Mouse (Mus musculus) embryonic facial prominence, embryonic 12.5 days (tissue): ENCODE results near the gene Dhx38. TPM values are rescaled to one million over a fixed set of nuclear protein-coding genes. Genes with fewer than 3 reads are reported as not detected.

Experiments used
- ATAC-seq: fragments of 200-750 bp; cut with Nextera tagmentation; 2 replicates; pipeline ENCODE4 v1.8.0; 2017; ENCODE audit not compliant: insufficient number of reproducible peaks, insufficient read depth, low FRiP score, low TSS enrichment
- H3K27ac ChIP-seq: fragments of 300-500 bp; sonication (generic); 2 replicates; pipeline ENCODE4 v1.5.1; 2016; ENCODE audit warnings: mild to moderate bottlenecking
- H3K27me3 ChIP-seq: fragments of 300-500 bp; sonication (generic); 2 replicates; pipeline ENCODE4 v1.6.1; 2016; ENCODE audit warnings: mild to moderate bottlenecking, moderate library complexity
- H3K36me3 ChIP-seq: fragments of 300-500 bp; sonication (generic); 2 replicates; pipeline ENCODE4 v1.6.1; 2016; ENCODE audit warnings: mild to moderate bottlenecking
- H3K4me1 ChIP-seq: fragments of 300-500 bp; sonication (generic); 2 replicates; pipeline ENCODE4 v1.6.1; 2016
- H3K4me2 ChIP-seq: fragments of 300-500 bp; sonication (generic); replicated peaks from 2 replicates; pipeline ENCODE4 v1.6.1; 2016; ENCODE audit warnings: mild to moderate bottlenecking, moderate library complexity
- H3K4me3 ChIP-seq: fragments of 300-500 bp; sonication (generic); 2 replicates; pipeline ENCODE4 v1.5.1; 2016; ENCODE audit warnings: mild to moderate bottlenecking
- H3K9ac ChIP-seq: fragments of 300-500 bp; sonication (generic); 2 replicates; pipeline ENCODE4 v1.6.1; 2016; ENCODE audit warnings: mild to moderate bottlenecking, moderate library complexity
- H3K9me3 ChIP-seq: fragments of 300-500 bp; sonication (generic); 2 replicates; pipeline ENCODE4 v1.6.1; 2016; ENCODE audit warnings: mild to moderate bottlenecking, moderate library complexity
- whole genome bisulfite sequencing: fragments of 180-500 bp; shearing (Covaris S2); methylation state at CpG from one replicate; pipeline ENCODE4 v1.1.7; 2016; 5-methylcytosine and 5-hydroxymethylcytosine counted together
- polyA plus RNA-seq: library from polyadenylated mRNA; unstranded; fragments of >200 nt; fragmentation: Nextera tagmentation; extraction: Ambion mirVana; gene quantifications from 2 replicates; pipeline ENCODE4 v1.2.1, GENCODE M21; 2016

The Dhx38 gene
- polyA plus RNA-seq = 29.9 and 32.2 TPM in 2 replicates

DNA sequence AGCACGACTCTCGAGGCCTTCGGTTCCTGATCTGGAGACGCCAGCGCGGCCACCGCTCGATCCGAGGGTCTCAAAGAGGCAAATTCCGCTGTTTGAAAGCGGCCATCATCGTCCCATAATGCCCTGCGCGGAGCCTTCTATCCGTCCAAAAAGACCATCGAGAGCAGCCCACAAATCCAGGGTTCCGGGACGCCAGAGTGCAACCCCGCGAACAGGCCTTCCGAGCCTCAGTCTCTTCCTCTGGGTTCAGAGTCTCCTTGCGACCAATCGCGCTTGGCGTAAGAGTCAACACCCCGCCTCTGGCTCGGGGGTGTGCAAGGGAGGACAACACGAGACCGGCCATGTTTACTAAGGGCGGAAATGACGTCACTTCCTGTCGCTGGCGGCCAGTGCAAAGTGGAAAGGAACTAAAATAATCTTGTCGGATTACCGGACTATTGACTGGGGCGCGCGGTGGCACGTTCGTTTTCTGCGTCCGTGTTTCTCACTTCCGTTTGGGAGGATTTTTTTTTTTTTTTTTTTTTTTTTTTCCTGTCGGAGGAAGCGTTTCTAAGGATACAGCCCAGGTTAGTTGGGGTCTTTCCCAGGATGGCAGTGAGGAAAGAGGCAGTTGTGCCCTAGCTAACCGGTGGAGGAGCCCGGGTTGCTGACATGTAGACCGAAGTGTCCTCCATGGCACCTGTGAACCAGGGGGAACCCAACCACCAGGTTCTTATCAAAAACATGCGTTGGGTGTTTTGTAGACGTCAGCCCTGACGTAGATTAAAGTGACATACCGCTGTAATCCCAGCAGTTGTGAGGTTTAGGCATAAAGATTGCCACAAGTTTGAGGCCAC is at the start of gene Dhx38, which contains the start of gene Txnl4b:
Gene Dhx38, minus strand, starts transcription at position 364 of the 836 bp plus-strand sequence.
Gene Txnl4b, plus strand, starts transcription at position 395 of the 836 bp plus-strand sequence.
- peaks cover 31% of the 10 kb centered on the region for H3K36me3 ChIP-seq
- H3K9me3 ChIP-seq = no peaks in the 10 kb centered on the region
- ATAC-seq = peak; percentile 100
- H3K27ac ChIP-seq = peak within 1 kb of the TSS; percentile 89
- peak within 1 kb of the TSS; percentile 76 for H3K4me3 ChIP-seq
- H3K9ac ChIP-seq = peak within 1 kb of the TSS; percentile 91
- peak within 1 kb of the TSS; percentile 72 for H3K4me2 ChIP-seq
- no peaks in the 10 kb centered on the region for H3K27me3 ChIP-seq
- WGBS = under 1% methylated on average over 52 of the region's 52 CpGs
- H3K4me1 ChIP-seq = peaks cover 15% of the 10 kb centered on the region; the same call in 1 of the 2 replicates

GRCm38 (mm10) chr8:109614243-109615210 is 48.9 kb upstream of the Dhx38 start, which contains the start of gene Pkd1l3:
Gene Pkd1l3, plus strand, starts transcription at chr8:109614517.
- Histone ChIP-seq H3K36me3 (no peaks in the 10 kb centered on the region), H3K27ac (no peak within 1 kb of the TSS), H3K4me3 (no peak within 1 kb of the TSS), H3K4me1 (no peaks in the 10 kb centered on the region), H3K9me3 (peaks cover 2% of the 10 kb centered on the region; the same call in 1 of the 2 replicates), H3K9ac (no peak within 1 kb of the TSS), H3K4me2 (no peak within 1 kb of the TSS), H3K27me3 (no peaks in the 10 kb centered on the region)
- no peak for ATAC-seq
- WGBS = 62% methylated on average over 27 of the region's 27 CpGs

GRCm38 (mm10) chr8:109609153-109609502 is 43.5 kb upstream of the Dhx38 start:
- peaks cover 10% of the 10 kb centered on the region for H3K4me1 ChIP-seq
- H3K36me3 ChIP-seq = peaks cover 5% of the 10 kb centered on the region
- H3K4me3 ChIP-seq = peak overlapping the region; percentile 61
- peak overlapping the region; percentile 62; the same call in 1 of the 2 replicates for H3K9ac ChIP-seq
- no peaks in the 10 kb centered on the region for H3K9me3 ChIP-seq
- H3K27me3 ChIP-seq = no peaks in the 10 kb centered on the region
- peak overlapping the region; percentile 65 for H3K4me2 ChIP-seq
- ATAC-seq = no peak
- H3K27ac ChIP-seq = peak overlapping the region; percentile 95
- WGBS = 21% methylated on average over 5 of the region's 5 CpGs

DNA sequence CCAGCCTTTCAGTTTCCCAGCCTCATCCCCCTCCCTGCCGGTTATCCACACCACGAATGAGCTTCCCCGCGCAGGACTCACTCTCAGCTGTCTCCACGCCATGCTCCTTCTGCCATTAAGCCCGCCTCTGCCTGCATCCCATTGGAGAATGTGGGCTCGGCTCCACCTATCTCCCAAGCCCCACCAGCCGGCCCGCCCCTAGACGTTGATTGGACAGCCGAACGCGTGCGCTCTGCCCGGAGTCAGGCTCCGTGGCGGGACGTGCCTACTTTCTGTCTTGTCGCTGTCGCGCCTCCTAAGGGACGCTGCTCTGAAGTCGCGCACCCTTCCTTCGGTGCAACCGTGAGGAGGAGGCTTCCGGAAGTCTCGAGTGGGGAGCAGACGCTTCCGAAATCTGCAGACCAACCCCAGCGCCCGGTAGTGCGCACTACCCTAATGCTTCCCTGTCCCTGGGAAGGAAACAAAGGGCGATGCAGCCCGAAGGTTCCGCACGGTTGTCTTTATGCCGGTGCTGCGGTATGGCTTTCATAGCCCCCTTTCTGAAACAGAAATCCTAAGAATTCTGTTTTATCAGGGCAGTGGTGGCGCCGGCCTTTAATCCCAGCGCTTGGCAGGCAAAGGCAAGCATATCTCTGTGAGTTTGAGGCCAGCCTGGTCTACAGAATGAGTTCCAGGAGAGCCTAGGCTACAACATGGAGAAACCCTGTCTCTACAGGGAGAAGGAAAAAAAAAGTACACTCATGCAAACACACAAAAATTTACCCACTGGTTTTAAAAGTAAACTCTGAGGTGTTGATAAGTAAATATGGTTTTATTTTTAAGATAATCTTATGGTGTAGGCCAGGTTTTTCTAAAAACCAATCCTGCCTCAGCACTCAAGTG is 42.9 kb upstream of the Dhx38 start, which contains the start of gene Dhodh:
Gene Dhodh, minus strand, starts transcription at position 403 of the 882 bp plus-strand sequence.
- Histone ChIP-seq H3K9ac (peak within 1 kb of the TSS; percentile 62), H3K9me3 (no peaks in the 10 kb centered on the region), H3K4me3 (peak within 1 kb of the TSS; percentile 61), H3K27ac (peak within 1 kb of the TSS; percentile 95), H3K27me3 (no peaks in the 10 kb centered on the region), H3K4me2 (peak within 1 kb of the TSS; percentile 65), H3K4me1 (peaks cover 10% of the 10 kb centered on the region), H3K36me3 (peaks cover 12% of the 10 kb centered on the region)
- WGBS = under 1% methylated on average over 42 of the region's 42 CpGs
- peak; percentile 98 for ATAC-seq

DNA sequence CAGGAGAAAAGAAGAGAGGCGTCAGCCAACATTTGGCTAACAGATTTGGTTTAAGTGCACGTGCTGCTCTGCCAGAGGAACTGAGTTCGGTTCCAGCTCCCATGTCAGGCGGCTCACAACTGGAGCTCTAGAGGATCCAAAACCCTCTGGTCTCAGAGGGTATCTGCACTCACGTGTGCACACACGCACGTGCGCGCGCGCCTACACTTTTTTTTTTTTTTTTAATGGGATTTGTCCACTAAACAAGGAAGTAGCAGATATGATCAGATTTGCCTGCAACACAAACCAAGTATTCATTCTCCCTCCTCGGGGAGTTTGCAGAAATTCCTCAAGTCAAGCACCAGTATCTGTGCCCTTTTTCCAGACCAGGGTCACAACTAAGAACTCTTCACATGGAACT is 42.0 kb upstream of the Dhx38 start:
- H3K4me1 ChIP-seq = peaks cover 10% of the 10 kb centered on the region
- peak overlapping the region; percentile 62 for H3K9ac ChIP-seq
- peaks cover 20% of the 10 kb centered on the region for H3K36me3 ChIP-seq
- no peaks in the 10 kb centered on the region for H3K9me3 ChIP-seq
- peak overlapping the region; percentile 61 for H3K4me3 ChIP-seq
- peak overlapping the region; percentile 65 for H3K4me2 ChIP-seq
- 14% methylated on average over 12 of the region's 12 CpGs for WGBS
- no peak for ATAC-seq
- H3K27me3 ChIP-seq = no peaks in the 10 kb centered on the region
- 0 out of 2 replicates have a peak overlapping the region, but pooled peaks have one; percentile 95 for H3K27ac ChIP-seq

- peaks cover 10% of the 10 kb centered on the region for H3K4me1 ChIP-seq
- no peaks in the 10 kb centered on the region for H3K9me3 ChIP-seq
- H3K4me2 ChIP-seq = no peak overlapping the region
- H3K27ac ChIP-seq = no peak overlapping the region
- 77% methylated on average over 2 of the region's 2 CpGs for WGBS
- peaks cover 28% of the 10 kb centered on the region for H3K36me3 ChIP-seq
- H3K9ac ChIP-seq = no peak overlapping the region
- no peak for ATAC-seq
- H3K27me3 ChIP-seq = no peaks in the 10 kb centered on the region
- no peak overlapping the region for H3K4me3 ChIP-seq
Measured at GRCm38 (mm10) chr8:109606725-109607124, 41.1 kb upstream of the Dhx38 start.

- H3K36me3 ChIP-seq = peaks cover 42% of the 10 kb centered on the region
- H3K27me3 ChIP-seq = no peaks in the 10 kb centered on the region
- no peak overlapping the region for H3K27ac ChIP-seq
- H3K4me1 ChIP-seq = no peaks in the 10 kb centered on the region
- H3K9me3 ChIP-seq = no peaks in the 10 kb centered on the region
- 50% methylated on average over 8 of the region's 8 CpGs for WGBS
- no peak overlapping the region for H3K4me3 ChIP-seq
- no peak overlapping the region for H3K4me2 ChIP-seq
- no peak for ATAC-seq
- no peak overlapping the region for H3K9ac ChIP-seq
Measured at GRCm38 (mm10) chr8:109595854-109596253, 30.2 kb upstream of the Dhx38 start.

GRCm38 (mm10) chr8:109593117-109593788 is 27.6 kb upstream of the Dhx38 start:
- WGBS = 79% methylated on average over 6 of the region's 6 CpGs
- H3K9me3 ChIP-seq = no peaks in the 10 kb centered on the region
- no peaks in the 10 kb centered on the region for H3K27me3 ChIP-seq
- no peak overlapping the region for H3K4me2 ChIP-seq
- no peaks in the 10 kb centered on the region for H3K4me1 ChIP-seq
- ATAC-seq = no peak
- H3K9ac ChIP-seq = no peak overlapping the region
- H3K36me3 ChIP-seq = peaks cover 36% of the 10 kb centered on the region
- H3K27ac ChIP-seq = no peak overlapping the region
- H3K4me3 ChIP-seq = no peak overlapping the region

- Histone ChIP-seq H3K9ac (no peak overlapping the region), H3K36me3 (peaks cover 36% of the 10 kb centered on the region), H3K9me3 (no peaks in the 10 kb centered on the region), H3K27me3 (no peaks in the 10 kb centered on the region), H3K4me2 (no peak overlapping the region), H3K27ac (no peak overlapping the region), H3K4me1 (no peaks in the 10 kb centered on the region), H3K4me3 (no peak overlapping the region)
- 93% methylated on average over 5 of the region's 5 CpGs for WGBS
- no peak for ATAC-seq
Measured at GRCm38 (mm10) chr8:109592164-109592563, 26.5 kb upstream of the Dhx38 start.

GRCm38 (mm10) chr8:109591367-109591766 is 25.7 kb upstream of the Dhx38 start:
- H3K9me3 ChIP-seq = no peaks in the 10 kb centered on the region
- no peak overlapping the region for H3K4me2 ChIP-seq
- WGBS = 87% methylated on average over 3 of the region's 3 CpGs
- peaks cover 36% of the 10 kb centered on the region for H3K36me3 ChIP-seq
- H3K27ac ChIP-seq = no peak overlapping the region
- H3K27me3 ChIP-seq = no peaks in the 10 kb centered on the region
- no peak for ATAC-seq
- H3K4me1 ChIP-seq = no peaks in the 10 kb centered on the region
- no peak overlapping the region for H3K4me3 ChIP-seq
- H3K9ac ChIP-seq = no peak overlapping the region
